Mouse (Mus musculus) MEL (cell line): Measurements from ENCODE around the gene Gm5592. TPM values are rescaled to one million over a fixed set of nuclear protein-coding genes. Genes with fewer than 3 reads are reported as not detected.
"Not testable (repeated sequence)": the region's sequence is repeated elsewhere in the genome, so short reads cannot be mapped to it uniquely, and the experiment has no call there.

Experiments
- DNase-seq: peaks from one replicate; pipeline ENCODE4 v3.0.0; 2011; ENCODE audit warnings: low read depth, low spot score
- H3K27ac ChIP-seq: 2 replicates; pipeline ENCODE4 v1.5.1; 2012; ENCODE audit warnings: low read depth, mild to moderate bottlenecking, control low read depth, low read length, moderate library complexity; ENCODE audit not compliant: control insufficient read depth
- H3K27me3 ChIP-seq, 2 experiments: fragments of 150-350 bp in 1 of 2; sonication (generic) in 1 of 2; 2 replicates each; pipeline ENCODE4 v1.6.1; 2012; ENCODE audit warnings: low read length in 2 of 2, mild to moderate bottlenecking in 2 of 2, improper control_type of control experiment in 1 of 2, moderate library complexity in 1 of 2; ENCODE audit not compliant: insufficient read depth in 2 of 2, control insufficient read depth in 1 of 2
- H3K36me3 ChIP-seq, 2 experiments: 2 replicates each; pipeline ENCODE4 v1.6.1; 2012 to 2014; ENCODE audit warnings: low read length in 2 of 2, improper control_type of control experiment in 1 of 2, inconsistent platforms in 1 of 2, mild to moderate bottlenecking in 1 of 2; ENCODE audit not compliant: insufficient read depth in 2 of 2, control insufficient read depth in 1 of 2
- H3K4me1 ChIP-seq, 2 experiments: fragments of 150-350 bp in 1 of 2; sonication (generic) in 1 of 2; 2 replicates each; pipeline ENCODE4 v1.6.1; 2012; ENCODE audit warnings: low read length in 2 of 2, improper control_type of control experiment in 1 of 2, mild to moderate bottlenecking in 1 of 2; ENCODE audit not compliant: insufficient read depth in 2 of 2, control insufficient read depth in 1 of 2
- H3K4me3 ChIP-seq, 2 experiments: fragments of 150-350 bp in 1 of 2; sonication (generic) in 1 of 2; 2 replicates each; pipeline ENCODE4 v1.5.1; 2012; ENCODE audit warnings: low read depth in 2 of 2, low read length in 2 of 2, mild to moderate bottlenecking in 2 of 2, moderate library complexity in 2 of 2, control low read depth in 1 of 2, improper control_type of control experiment in 1 of 2; ENCODE audit not compliant: control insufficient read depth in 1 of 2, insufficient read depth in 1 of 2
- H3K79me2 ChIP-seq: 2 replicates; pipeline ENCODE4 v1.6.1; 2012; ENCODE audit warnings: mild to moderate bottlenecking, low read length, moderate library complexity; ENCODE audit not compliant: control insufficient read depth, poor library complexity, insufficient read depth
- H3K9ac ChIP-seq: 2 replicates; pipeline ENCODE4 v1.6.1; 2012; ENCODE audit warnings: low read depth, mild to moderate bottlenecking, control low read depth, low read length, moderate library complexity; ENCODE audit not compliant: control insufficient read depth, poor library complexity, severe bottlenecking
- H3K9me3 ChIP-seq: fragments of 150-350 bp; sonication (generic); replicated peaks from 2 replicates; pipeline ENCODE4 v1.6.1; 2012; ENCODE audit warnings: mild to moderate bottlenecking, low read length, improper control_type of control experiment, moderate library complexity; ENCODE audit not compliant: insufficient read depth
- GABPA ChIP-seq: IDR thresholded peaks from 2 replicates; pipeline ENCODE4 v1.6.1; 2012; ENCODE audit warnings: low read depth, mild to moderate bottlenecking, inconsistent platforms, low read length, improper control_type of control experiment, moderate library complexity
- JUND ChIP-seq: IDR thresholded peaks from 2 replicates; pipeline ENCODE4 v1.6.1; 2011; ENCODE audit warnings: low read depth, mild to moderate bottlenecking, improper control_type of control experiment, low read length
- MAX ChIP-seq: IDR thresholded peaks from 2 replicates; pipeline ENCODE4 v1.6.1; 2011; ENCODE audit warnings: low read length, improper control_type of control experiment
- POLR2A ChIP-seq, 2 experiments: IDR thresholded peaks; 2 replicates each; pipeline ENCODE4 v1.6.1; 2011 to 2012; ENCODE audit warnings: low read length in 2 of 2, mild to moderate bottlenecking in 2 of 2, control low read depth in 1 of 2, improper control_type of control experiment in 1 of 2, low read depth in 1 of 2, moderate library complexity in 1 of 2; ENCODE audit not compliant: control insufficient read depth in 1 of 2, insufficient read depth in 1 of 2, poor library complexity in 1 of 2
- POLR2AphosphoS5 ChIP-seq: IDR thresholded peaks from 2 replicates; pipeline ENCODE4 v1.6.1; 2012; ENCODE audit warnings: low read depth, borderline replicate concordance, mild to moderate bottlenecking, inconsistent platforms, low read length, moderate library complexity, mixed read lengths
- SIN3A ChIP-seq: IDR thresholded peaks from 2 replicates; pipeline ENCODE4 v1.6.1; 2012; ENCODE audit warnings: low read length, improper control_type of control experiment, inconsistent platforms
- SMC3 ChIP-seq: IDR thresholded peaks from 2 replicates; pipeline ENCODE4 v1.6.1; 2011; ENCODE audit warnings: low read depth, low read length, improper control_type of control experiment
- TAL1 ChIP-seq: IDR thresholded peaks from 2 replicates; pipeline ENCODE4 v1.6.1; 2012; ENCODE audit warnings: mild to moderate bottlenecking, inconsistent platforms, low read length, moderate library complexity, mixed read lengths
- ZKSCAN1 ChIP-seq: IDR thresholded peaks from 2 replicates; pipeline ENCODE4 v1.6.1; 2012; ENCODE audit warnings: low read depth, mild to moderate bottlenecking, inconsistent platforms, low read length, improper control_type of control experiment, moderate library complexity
- polyA plus RNA-seq, 2 experiments: library from polyadenylated mRNA; stranded (reverse) in 1 of 2; unstranded in 1 of 2; fragments of >175 nt in 1 of 2; fragments of >200 nt in 1 of 2; gene quantifications; 2 replicates each; pipeline versions ENCODE4 v1.2.1 to v1.2.4; 2012; ENCODE audit warnings: low replicate concordance in 2 of 2, low read depth in 1 of 2; ENCODE audit not compliant: insufficient read length in 2 of 2, insufficient read depth in 1 of 2, missing spikeins in 1 of 2
- total RNA-seq: library from RNA; depleted of rRNA; stranded (reverse); fragments of 300-350 nt; gene quantifications from 2 replicates; pipeline ENCODE4 v1.2.3, GENCODE M21; 2012; rRNA removed

Gm5592 gene
- total RNA-seq (not detected in 2 replicates), polyA plus RNA-seq (not detected)

- not testable (repeated sequence) for H3K27me3 ChIP-seq, H3K36me3 ChIP-seq, H3K4me3 ChIP-seq, H3K27ac ChIP-seq, H3K79me2 ChIP-seq, DNase-seq, H3K9me3 ChIP-seq, H3K4me1 ChIP-seq, H3K9ac ChIP-seq
Observed at GRCm38 (mm10) chr7:41153541-41153940, at the start of gene Gm5592. Gene Gm5592, plus strand, starts transcription at chr7:41153841.

- DNase-seq: not testable (repeated sequence)
Observed at GRCm38 (mm10) chr7:41155806-41156205, 2.2 kb downstream of the Gm5592 start.

GRCm38 (mm10) chr7:41157879-41158278 lies 4.2 kb downstream of the Gm5592 start:
- not testable (repeated sequence) for H3K36me3 ChIP-seq, H3K79me2 ChIP-seq, H3K27me3 ChIP-seq, H3K9ac ChIP-seq, DNase-seq, H3K4me3 ChIP-seq, H3K27ac ChIP-seq, H3K9me3 ChIP-seq, H3K4me1 ChIP-seq

More at GRCm38 (mm10) chr7:41155806-41156205, 2.2 kb downstream of the Gm5592 start:
- not testable (repeated sequence) for H3K9ac ChIP-seq, H3K36me3 ChIP-seq, H3K4me3 ChIP-seq, H3K4me1 ChIP-seq, H3K27ac ChIP-seq, H3K79me2 ChIP-seq, H3K27me3 ChIP-seq, H3K9me3 ChIP-seq

- H3K4me3 ChIP-seq, H3K79me2 ChIP-seq, H3K27me3 ChIP-seq, H3K9me3 ChIP-seq, H3K4me1 ChIP-seq, DNase-seq, H3K27ac ChIP-seq, H3K9ac ChIP-seq, H3K36me3 ChIP-seq: not testable (repeated sequence)
Observed at GRCm38 (mm10) chr7:41158562-41158961, 4.9 kb downstream of the Gm5592 start.

- Histone ChIP-seq H3K36me3 (no peaks in the 10 kb centered on the region), H3K4me1 (no peaks in the 10 kb centered on the region), H3K27ac (no peak overlapping the region), H3K9me3 (no peaks in the 10 kb centered on the region; the same call in none of the 2 replicates), H3K27me3 (no peaks in the 10 kb centered on the region), H3K79me2 (no peaks in the 10 kb centered on the region), H3K9ac (no peak overlapping the region), H3K4me3 (no peak overlapping the region)
- TF ChIP-seq SMC3: no peak
- TF ChIP-seq TAL1: no peak
- no peak for TF ChIP-seq MAX
- TF ChIP-seq SIN3A: no peak
- peak; percentile 48; the same call in 1 of the 2 replicates for TF ChIP-seq POLR2AphosphoS5
- no peak for TF ChIP-seq GABPA
- no peak for TF ChIP-seq POLR2A (IDR thresholded peaks at IDR 0.05; ENCODE audit: control insufficient read depth in 1 of 2, insufficient read depth in 1 of 2, low read depth in 1 of 2, low read length in 2 of 2, poor library complexity in 1 of 2)
- no peak for TF ChIP-seq ZKSCAN1
- TF ChIP-seq JUND: no peak
- DNase-seq: no peak
Observed at GRCm38 (mm10) chr7:41193671-41194070, 40.0 kb downstream of the Gm5592 start.
